Mouse (Mus musculus): ENCODE measurements around the gene Nmrk1. TPM values are rescaled to one million over a fixed set of nuclear protein-coding genes. Genes with fewer than 3 reads are reported as not detected.
A peak's percentile ranks its signal among the peaks of the same experiment; 100 is the strongest.

The Nmrk1 gene
- total RNA-seq, 1 experiment from 2014 or later, result 16.5 TPM

GRCm38 (mm10) chr19:18608975-18609374 is 22.8 kb upstream of the Nmrk1 start:
- no peak for ATAC-seq (ENCODE audit: extremely low read depth, insufficient number of reproducible peaks, low FRiP score, poor library complexity, severe bottlenecking)

DNA sequence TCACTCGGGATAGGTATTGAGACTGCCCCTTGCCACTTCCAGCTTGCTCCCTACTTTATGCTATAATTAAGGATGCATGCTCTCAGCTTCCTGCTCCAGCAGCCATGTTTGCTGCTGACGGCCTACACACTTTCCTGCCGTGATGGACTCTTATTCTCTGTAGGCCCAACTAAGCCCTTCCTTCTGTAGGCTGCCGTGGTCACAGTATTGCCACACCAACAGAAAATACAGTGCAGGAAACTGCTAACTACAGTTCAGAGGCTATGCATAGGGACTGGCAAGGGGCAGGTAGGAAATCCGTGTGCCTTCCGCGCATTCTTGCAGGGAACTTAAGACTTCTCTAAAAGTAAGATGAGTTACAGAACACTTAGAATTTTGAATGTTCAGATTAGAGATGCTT is 17.4 kb upstream of the Nmrk1 start:
- ATAC-seq (ENCODE audit: extremely low read depth, insufficient number of reproducible peaks, low FRiP score, poor library complexity, severe bottlenecking), result no peak

- ATAC-seq (ENCODE audit: extremely low read depth, insufficient number of reproducible peaks, low FRiP score, poor library complexity, severe bottlenecking), result peak; percentile 35; the same call in 1 of the 2 replicates
Measured at GRCm38 (mm10) chr19:18615680-18616240, 16.0 kb upstream of the Nmrk1 start.

GRCm38 (mm10) chr19:18617504-18617903 is 14.2 kb upstream of the Nmrk1 start:
- no peak for ATAC-seq (ENCODE audit: extremely low read depth, insufficient number of reproducible peaks, low FRiP score, poor library complexity, severe bottlenecking)

DNA sequence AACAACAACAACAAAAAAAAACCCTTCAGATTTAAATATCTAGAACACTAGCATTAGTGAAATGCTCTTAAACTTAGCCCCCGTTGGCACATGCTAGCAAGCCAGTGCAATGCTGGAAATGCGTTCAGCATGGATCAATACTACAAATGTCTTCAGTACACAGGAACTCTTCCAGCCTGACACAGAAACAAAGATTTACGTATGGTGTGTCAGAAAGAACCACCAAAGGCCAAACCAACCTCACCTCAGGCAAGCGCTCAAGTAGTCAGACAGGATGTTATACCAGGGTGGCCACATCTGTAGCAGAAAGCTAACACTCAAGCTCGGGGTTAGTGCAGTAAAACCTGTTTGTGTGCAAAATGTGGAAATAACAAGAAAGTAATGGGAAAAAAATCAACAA is 12.7 kb upstream of the Nmrk1 start:
- ATAC-seq (ENCODE audit: extremely low read depth, insufficient number of reproducible peaks, low FRiP score, poor library complexity, severe bottlenecking), result peak; percentile 34; the same call in 1 of the 2 replicates

DNA sequence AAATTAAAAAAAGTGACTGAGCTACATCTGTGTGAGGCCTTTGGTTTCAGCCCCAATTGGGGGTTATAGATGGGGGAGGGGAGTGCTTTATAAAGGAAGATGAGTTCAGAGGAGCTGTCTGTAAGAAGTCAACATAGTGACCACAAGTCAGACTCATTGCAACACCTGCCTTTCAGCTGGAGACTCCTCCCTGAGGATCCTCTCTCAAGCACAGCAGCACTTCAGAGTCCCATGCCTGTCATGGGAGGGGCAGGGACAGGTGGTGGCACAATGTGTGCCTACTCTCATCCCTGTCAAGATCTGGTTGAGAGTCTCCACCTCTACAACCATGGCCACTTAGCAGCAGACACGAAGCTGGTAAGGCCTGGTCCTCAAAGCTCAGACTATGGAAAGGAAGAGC is 12.1 kb upstream of the Nmrk1 start:
- peak; percentile 40; the same call in 1 of the 2 replicates for ATAC-seq (ENCODE audit: extremely low read depth, insufficient number of reproducible peaks, low FRiP score, poor library complexity, severe bottlenecking)

GRCm38 (mm10) chr19:18623894-18624293 is 7.9 kb upstream of the Nmrk1 start:
- peak; percentile 34; the same call in 1 of the 2 replicates for ATAC-seq (ENCODE audit: extremely low read depth, insufficient number of reproducible peaks, low FRiP score, poor library complexity, severe bottlenecking)

DNA sequence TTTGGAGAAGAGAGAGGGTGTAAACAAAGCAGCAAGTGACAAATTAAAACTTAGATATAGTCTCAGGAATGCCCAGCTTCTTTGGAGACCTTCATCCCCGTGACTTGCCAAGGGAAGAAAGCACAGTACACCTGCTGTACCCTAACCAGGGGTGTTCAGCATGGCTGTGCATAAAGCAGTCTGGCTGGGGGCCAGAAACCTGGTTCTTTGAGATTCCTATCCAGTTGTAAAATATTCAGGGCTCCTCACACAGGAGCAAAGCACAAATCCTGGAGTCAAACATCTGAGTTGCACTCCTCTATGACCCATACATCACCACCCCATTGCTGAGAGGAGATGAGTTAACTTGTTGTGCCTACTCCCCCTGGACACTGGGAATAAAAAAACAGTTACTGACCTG is 2.2 kb upstream of the Nmrk1 start:
- no peak for ATAC-seq (ENCODE audit: extremely low read depth, insufficient number of reproducible peaks, low FRiP score, poor library complexity, severe bottlenecking)

DNA sequence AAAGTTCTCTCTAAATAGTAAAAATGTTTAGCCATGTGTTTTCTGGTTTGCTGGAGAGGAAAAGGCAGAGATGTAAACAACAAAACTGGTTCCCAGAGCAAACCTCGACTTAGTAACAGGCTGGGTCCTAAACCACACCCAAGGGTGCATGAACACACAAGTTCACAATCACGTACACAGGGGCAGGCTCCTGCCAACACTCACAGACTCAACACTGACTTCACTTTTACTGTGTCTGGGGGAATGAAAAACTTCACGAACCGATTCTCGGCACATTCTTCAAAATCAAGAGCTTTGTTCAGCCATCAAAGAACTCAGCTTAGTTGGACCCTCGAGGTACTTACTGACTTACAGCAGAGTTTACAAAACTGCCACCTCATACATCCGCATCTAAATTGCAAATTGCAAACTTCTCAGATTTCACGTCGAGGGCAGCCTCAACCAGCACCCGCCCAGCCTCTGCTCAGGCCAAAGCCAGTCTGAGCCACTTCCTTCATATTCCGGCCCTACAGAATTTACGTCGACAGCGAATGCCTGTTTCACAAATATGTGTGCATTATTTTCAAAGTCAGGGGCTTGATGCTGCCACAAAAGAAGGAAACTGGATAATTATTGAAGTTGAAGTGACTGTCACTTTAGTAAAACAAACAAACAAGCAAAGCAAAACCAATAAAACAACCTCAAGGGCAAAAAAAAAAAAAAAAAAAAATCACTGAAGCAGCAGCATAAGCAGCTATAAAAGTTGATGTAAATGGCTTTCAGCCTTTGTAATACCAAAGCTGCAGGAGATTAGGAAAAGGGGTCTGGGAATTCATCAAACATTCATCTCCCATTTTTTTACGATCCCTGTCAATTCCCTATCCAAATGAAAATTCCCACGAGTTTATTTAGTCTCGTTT is 1.3 kb upstream of the Nmrk1 start:
- ATAC-seq (ENCODE audit: extremely low read depth, insufficient number of reproducible peaks, low FRiP score, poor library complexity, severe bottlenecking), result peak; percentile 29; the same call in 1 of the 2 replicates

GRCm38 (mm10) chr19:18631161-18631643 is 548 bp upstream of the Nmrk1 start:
- peak; percentile 74 for ATAC-seq (ENCODE audit: extremely low read depth, insufficient number of reproducible peaks, low FRiP score, poor library complexity, severe bottlenecking)

- ATAC-seq (ENCODE audit: extremely low read depth, insufficient number of reproducible peaks, low FRiP score, poor library complexity, severe bottlenecking), result no peak
Measured at GRCm38 (mm10) chr19:18632231-18633185, 758 bp downstream of the Nmrk1 start.

- no peak for ATAC-seq (ENCODE audit: extremely low read depth, insufficient number of reproducible peaks, low FRiP score, poor library complexity, severe bottlenecking)
Measured at GRCm38 (mm10) chr19:18637954-18638353, 6.2 kb downstream of the Nmrk1 start.

DNA sequence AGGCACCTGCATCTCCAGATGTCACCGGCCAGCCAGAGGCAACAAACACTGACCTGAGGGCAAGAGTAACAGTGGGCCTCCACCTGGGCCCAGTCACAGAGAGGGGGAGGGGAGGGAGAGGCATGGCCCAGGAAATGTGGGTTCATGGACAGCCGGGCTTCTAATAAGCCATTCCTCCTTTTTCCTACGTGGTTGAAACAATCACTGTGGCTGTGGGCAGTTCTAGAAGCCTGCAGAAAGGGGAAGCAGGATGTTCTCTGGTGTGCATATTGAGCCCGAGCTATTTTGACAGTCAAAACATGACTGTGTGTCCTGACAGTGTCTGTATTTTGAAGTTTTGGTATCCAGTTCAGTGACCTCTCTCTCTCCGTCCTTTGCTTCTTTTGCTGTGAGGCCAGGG is 7.2 kb downstream of the Nmrk1 start:
- 0 out of 2 replicates have a peak, but pooled peaks have one; percentile 19 for ATAC-seq (ENCODE audit: extremely low read depth, insufficient number of reproducible peaks, low FRiP score, poor library complexity, severe bottlenecking)

GRCm38 (mm10) chr19:18639552-18639951 is 7.8 kb downstream of the Nmrk1 start:
- no peak for ATAC-seq (ENCODE audit: extremely low read depth, insufficient number of reproducible peaks, low FRiP score, poor library complexity, severe bottlenecking)

- ATAC-seq (ENCODE audit: extremely low read depth, insufficient number of reproducible peaks, low FRiP score, poor library complexity, severe bottlenecking), result no peak
Measured at GRCm38 (mm10) chr19:18641001-18641400, 9.3 kb downstream of the Nmrk1 start.

DNA sequence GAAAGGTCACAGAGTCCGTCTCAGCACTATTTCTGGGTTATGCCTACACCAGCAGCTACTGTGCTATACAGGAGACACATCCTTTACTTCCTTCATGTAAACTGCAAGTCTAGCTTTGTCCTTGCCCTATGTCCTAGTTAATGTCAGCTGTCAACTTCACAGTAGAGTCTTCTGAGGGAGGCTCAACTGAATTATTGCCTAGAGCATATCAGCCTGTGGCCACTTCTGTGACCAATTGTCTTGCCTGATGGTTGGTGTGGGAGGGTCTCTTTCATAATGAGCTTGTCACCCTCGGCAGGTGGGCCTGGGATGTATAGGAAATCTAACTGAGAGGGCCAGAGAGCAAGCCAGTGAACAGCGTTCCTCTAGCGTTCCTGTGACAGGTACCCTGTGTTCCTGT is 11.7 kb downstream of the Nmrk1 start:
- no peak for ATAC-seq (ENCODE audit: extremely low read depth, insufficient number of reproducible peaks, low FRiP score, poor library complexity, severe bottlenecking)

GRCm38 (mm10) chr19:18644084-18644483 is 12.3 kb downstream of the Nmrk1 start:
- no peak for ATAC-seq (ENCODE audit: extremely low read depth, insufficient number of reproducible peaks, low FRiP score, poor library complexity, severe bottlenecking)

DNA sequence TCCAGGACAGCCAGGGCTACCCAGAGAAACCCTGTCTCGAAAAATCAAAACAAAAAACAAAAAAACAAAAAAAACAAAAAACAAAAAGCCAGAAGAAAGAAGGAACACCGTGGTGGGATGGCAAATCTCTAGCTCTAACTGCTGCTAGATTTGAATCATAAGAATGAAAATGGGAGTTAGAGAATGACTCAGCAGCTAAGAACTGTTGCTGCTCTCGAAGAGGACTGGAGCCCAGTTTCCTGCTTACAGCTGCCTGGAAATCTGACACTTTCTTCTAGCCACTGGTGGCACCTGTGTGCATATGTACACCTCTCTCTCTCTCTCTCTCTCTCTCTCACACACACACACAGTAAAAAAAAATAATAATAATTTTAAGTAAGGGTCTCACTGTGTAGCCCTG is 14.6 kb downstream of the Nmrk1 start:
- ATAC-seq (ENCODE audit: extremely low read depth, insufficient number of reproducible peaks, low FRiP score, poor library complexity, severe bottlenecking), result no peak

DNA sequence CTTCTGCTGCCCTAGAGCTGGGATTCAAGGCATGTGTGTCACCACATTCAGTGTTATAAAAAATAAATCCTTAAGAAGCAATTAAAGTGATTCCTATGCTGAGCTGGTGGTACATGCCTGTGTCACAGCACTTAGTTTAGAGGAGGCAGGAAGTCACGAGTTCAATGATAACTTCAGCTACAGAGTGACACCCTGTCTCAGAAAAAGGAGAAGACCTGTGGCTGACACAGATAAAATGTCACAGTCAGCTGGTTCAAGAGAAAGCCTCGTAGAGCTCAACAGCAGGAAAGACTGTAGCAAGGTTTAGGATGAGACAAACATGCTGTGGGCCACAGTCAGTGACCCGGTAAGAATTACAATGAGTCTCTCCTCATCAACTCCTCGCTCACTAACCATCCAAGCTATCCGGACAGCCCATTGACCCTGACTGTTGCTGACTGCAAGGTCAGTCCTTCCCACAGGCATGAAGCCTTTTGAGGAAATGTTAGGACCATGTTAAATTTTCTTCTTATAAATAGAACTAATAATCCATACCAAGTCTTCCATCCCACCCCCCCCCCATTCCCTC is 15.2 kb downstream of the Nmrk1 start:
- no peak for ATAC-seq (ENCODE audit: extremely low read depth, insufficient number of reproducible peaks, low FRiP score, poor library complexity, severe bottlenecking)

Data from neutrophil, adult 5-6 weeks (primary cell).